Mouse (Mus musculus): Measurements from ENCODE around the gene Scn1a.

- TF ChIP-seq CTCF (IDR thresholded peaks at IDR 0.05; ENCODE audit: low read depth), result no peak
- no peak for TF ChIP-seq EP300 (IDR thresholded peaks at IDR 0.05; ENCODE audit: low read depth)
These were observed at the start of gene Scn1a for GRCm38 (mm10) chr2:66440711-66441110.
